Mouse (Mus musculus): ENCODE results near the gene Prl2a1.
"Not testable (repeated sequence)": the region's sequence is repeated elsewhere in the genome, so short reads cannot be mapped to it uniquely, and the experiment has no call there.

Prl2a1 gene

DNA sequence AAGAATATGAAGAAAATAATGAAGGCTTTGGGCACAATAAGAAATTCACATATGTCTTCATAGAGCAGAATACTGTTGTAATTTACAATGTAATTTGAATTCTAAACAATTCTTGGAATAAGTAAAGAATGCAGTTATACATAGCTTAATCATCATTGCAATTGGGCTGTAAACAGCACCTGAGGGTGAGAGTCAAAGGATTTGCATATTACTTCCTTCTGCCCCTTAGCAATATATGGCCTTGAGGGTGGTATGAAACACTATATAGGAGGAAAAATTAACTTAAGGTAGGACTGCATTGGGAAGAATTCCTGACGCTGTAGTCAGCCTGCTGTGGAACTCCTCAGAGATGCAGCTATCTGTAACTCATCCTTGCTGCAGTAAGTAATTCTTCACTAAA lies at the start of gene Prl2a1:
Gene Prl2a1, plus strand, starts transcription at position 301 of the 400 bp plus-strand sequence.
- no peak for DNase-seq

DNA sequence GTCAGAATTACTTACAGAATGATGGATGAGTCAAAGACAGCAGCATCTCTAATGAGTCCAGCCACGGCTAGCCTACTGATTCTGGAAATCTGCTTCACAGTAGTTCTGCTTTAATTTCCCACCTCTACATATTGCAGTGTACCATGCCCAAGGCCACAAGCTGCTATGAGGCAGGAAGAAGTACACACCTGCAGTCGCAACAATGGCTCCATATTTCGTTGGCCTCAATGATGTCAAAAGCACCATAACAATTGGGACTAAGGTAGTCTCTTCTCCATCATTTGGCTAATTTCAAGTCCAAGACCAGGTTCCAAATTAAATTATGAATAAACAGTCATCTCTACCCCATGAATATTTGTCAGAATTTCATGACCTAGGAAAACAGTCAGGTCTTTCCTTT lies 20.8 kb upstream of the Prl2a1 start, which contains the start of gene Prl7c1:
Gene Prl7c1, minus strand, starts transcription at position 101 of the 400 bp plus-strand sequence.
- not testable (repeated sequence) for DNase-seq

DNA sequence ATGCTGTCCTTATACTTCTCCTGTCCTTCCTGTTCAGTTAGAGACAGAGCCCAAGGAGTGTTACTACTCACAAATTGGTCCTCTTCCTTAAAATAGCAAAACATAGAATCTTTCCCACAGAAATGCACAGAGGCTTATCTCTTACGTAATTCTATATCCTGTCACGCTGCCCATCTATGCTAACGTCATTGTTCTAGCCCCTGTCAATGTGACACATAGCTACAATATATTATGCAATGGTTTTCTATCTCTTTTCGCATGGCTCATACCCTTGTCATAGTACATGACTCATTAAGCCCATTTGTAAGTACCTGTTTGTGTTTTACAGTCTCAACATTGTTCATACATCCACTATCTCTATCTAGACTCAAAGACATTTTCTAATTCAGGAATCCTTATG lies 2.2 kb upstream of the Prl2a1 start:
- no peak for DNase-seq

DNA sequence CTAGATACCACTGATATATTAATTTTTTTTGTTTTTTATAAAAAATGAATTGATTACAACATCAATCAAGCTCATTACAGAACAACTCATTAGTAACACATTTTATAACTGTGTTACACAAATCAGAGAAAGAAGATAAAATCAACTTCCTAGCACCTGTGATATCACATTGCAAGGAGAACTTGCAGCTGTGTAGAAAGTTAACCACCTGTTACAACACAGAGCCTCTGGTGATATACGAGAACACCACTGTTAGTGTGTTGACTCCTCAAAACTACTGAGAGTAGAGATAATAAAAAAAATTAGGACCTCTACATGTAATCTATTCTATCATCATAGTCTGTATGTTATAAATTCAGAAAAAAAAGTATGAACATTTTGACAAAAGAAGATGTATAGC lies 1.3 kb downstream of the Prl2a1 start:
- DNase-seq, result no peak

DNA sequence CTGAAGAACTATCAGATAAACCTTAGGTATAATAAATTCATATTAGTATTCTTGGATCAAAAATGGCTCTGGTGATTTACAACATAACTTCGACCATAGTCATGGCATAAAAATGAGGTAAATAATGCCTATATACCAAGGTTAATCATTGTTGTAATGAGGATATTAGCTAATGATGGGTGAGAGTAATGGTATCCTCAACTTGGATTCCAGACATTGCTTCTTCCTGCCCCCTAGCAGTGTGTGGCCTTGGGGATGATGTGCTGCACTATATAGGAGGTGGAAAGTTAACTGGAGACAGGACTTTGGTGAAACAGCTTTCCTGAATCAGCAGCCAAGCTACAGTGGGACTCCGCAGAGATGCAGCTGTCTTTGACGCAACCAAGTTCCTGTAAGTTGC lies 47.6 kb downstream of the Prl2a1 start, which contains the start of gene Prl2c1:
Gene Prl2c1, plus strand, starts transcription at position 301 of the 400 bp plus-strand sequence.
- DNase-seq, result no peak

Measured in retina, postnatal 1 day (tissue).